Mouse (Mus musculus): ENCODE results near the gene Shisa7.

- no peak for TF ChIP-seq CTCF (conservative IDR thresholded peaks at IDR 0.05; ENCODE audit: low read length)
- TF ChIP-seq NANOG (IDR thresholded peaks at IDR 0.05; ENCODE audit: borderline replicate concordance, low read length): no peak
- no peak for TF ChIP-seq POU5F1 (IDR thresholded peaks at IDR 0.05; ENCODE audit: borderline replicate concordance, low read length)
Measured at GRCm38 (mm10) chr7:4816559-4816958, 27.9 kb downstream of the Shisa7 start.

Measured in E14TG2a.4 (cell line).